Mouse (Mus musculus) forebrain, postnatal 0 days (tissue): Measurements from ENCODE around the gene Gm6588. TPM values are rescaled to one million over a fixed set of nuclear protein-coding genes. Genes with fewer than 3 reads are reported as not detected.

Experiments
- ATAC-seq: fragments of 200-750 bp; cut with Nextera tagmentation; 2 replicates; pipeline ENCODE4 v1.8.0; 2017; ENCODE audit warnings: mild to moderate bottlenecking, moderate library complexity
- DNase-seq: peaks from one replicate; pipeline ENCODE4 v3.0.0-alpha.2; 2015
- H3K27ac ChIP-seq: fragments of 300-500 bp; sonication (generic); 2 replicates; pipeline ENCODE4 v1.5.1; 2014; ENCODE audit warnings: low read depth, mild to moderate bottlenecking, antibody characterized with exemption, low read length, moderate library complexity, mixed read lengths
- H3K27me3 ChIP-seq: fragments of 300-500 bp; sonication (generic); 2 replicates; pipeline ENCODE4 v1.6.1; 2014; ENCODE audit warnings: mild to moderate bottlenecking, low read length, mixed read lengths; ENCODE audit not compliant: insufficient read depth
- H3K36me3 ChIP-seq: fragments of 300-500 bp; sonication (generic); 2 replicates; pipeline ENCODE4 v1.6.1; 2014; ENCODE audit warnings: mild to moderate bottlenecking, moderate library complexity; ENCODE audit not compliant: insufficient read depth
- H3K4me1 ChIP-seq: fragments of 300-500 bp; sonication (generic); 2 replicates; pipeline ENCODE4 v1.6.1; 2014; ENCODE audit warnings: antibody characterized with exemption; ENCODE audit not compliant: insufficient read depth
- H3K4me2 ChIP-seq: fragments of 300-500 bp; sonication (generic); 2 replicates; pipeline ENCODE4 v1.6.1; 2014; ENCODE audit warnings: low read depth, mild to moderate bottlenecking, moderate library complexity
- H3K4me3 ChIP-seq: fragments of 300-500 bp; sonication (generic); 2 replicates; pipeline ENCODE4 v1.5.1; 2014; ENCODE audit warnings: low read depth, low read length, mixed read lengths
- H3K9ac ChIP-seq: fragments of 300-500 bp; sonication (generic); 2 replicates; pipeline ENCODE4 v1.6.1; 2014; ENCODE audit warnings: mild to moderate bottlenecking
- H3K9me3 ChIP-seq: fragments of 300-500 bp; sonication (generic); 2 replicates; pipeline ENCODE4 v1.6.1; 2016; ENCODE audit warnings: low read length
- CTCF ChIP-seq: sonication (generic); IDR thresholded peaks from 2 replicates; pipeline ENCODE4 v1.5.1; 2016; ENCODE audit warnings: antibody characterized with exemption, control low read depth, low read depth
- WGBS: fragments of 180-500 bp; shearing (Covaris S2); extraction: QIAGEN DNeasy Blood & Tissue Kit; methylation state at CpG from one replicate; pipeline ENCODE4 v1.1.7; 2014; 5-methylcytosine and 5-hydroxymethylcytosine counted together
- polyA plus RNA-seq: library from polyadenylated mRNA; unstranded; fragments of >200 nt; fragmentation: Nextera tagmentation; extraction: Ambion mirVana; gene quantifications from 2 replicates; pipeline ENCODE4 v1.2.1, GENCODE M21; 2015
- total RNA-seq: library from RNA; depleted of rRNA; stranded (reverse); fragments of >200 nt; gene quantifications from 2 replicates; pipeline ENCODE4 v1.2.3, GENCODE M21; 2014

The Gm6588 gene
- total and polyA plus RNA-seq, 2 experiments from 2014 or later, result 0.11 TPM; not detected in 1

DNA sequence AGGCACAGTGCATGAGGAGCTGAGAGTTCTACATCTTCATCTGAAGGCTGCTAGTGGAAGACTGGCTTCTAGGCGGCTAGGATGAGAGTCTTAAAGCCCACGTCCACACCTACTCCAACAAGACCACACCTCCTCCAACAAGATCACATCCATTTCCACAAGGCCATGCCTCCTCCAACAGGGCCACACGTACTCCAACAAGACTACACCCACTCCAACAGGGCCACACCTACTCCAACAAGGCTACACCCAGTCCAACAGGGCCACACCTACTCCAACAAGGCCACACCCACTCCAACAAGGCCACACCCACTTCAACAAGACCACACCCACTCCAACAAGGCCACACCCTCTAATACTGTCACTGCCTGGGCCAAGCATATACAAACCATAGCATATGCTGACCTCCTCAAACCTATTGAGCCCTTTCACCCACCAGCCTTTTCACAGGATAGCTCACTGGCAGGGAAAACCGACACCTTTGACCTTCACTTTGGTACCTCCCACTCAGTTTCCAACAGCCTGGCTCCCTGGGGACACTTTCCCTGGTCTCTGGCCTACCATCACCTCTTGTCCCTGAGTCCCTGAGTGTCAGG is 19.9 kb downstream of the Gm6588 start:
- DNase-seq, result no peak
- no peak for TF ChIP-seq CTCF
- Histone ChIP-seq H3K9ac (no peak overlapping the region), H3K27me3 (no peaks in the 10 kb centered on the region), H3K4me3 (no peak overlapping the region), H3K4me1 (no peaks in the 10 kb centered on the region), H3K27ac (no peak overlapping the region), H3K4me2 (no peak overlapping the region), H3K9me3 (no peaks in the 10 kb centered on the region), H3K36me3 (peaks cover 22% of the 10 kb centered on the region; the same call in 1 of the 2 replicates)
- WGBS, result 84% methylated on average over 4 of the region's 4 CpGs
- no peak for ATAC-seq

DNA sequence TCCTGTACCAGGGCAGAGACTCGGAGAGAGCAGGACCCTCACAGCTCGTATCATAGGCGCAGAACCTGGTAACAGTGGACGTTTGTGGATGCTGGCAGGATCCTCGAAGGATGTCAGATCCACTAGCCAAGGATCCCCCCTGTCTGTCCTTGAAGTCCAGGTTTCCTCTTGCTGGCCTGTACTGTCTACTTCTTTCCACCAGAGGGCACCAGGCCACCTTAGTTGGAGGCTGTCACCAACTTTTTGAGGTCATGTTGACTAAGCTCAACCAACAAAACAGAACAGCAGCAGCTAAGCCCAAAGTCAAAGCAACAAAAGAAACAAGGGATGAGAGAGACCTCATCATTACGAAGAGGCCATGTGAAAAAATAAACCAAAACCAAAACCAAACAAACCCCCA is 20.9 kb downstream of the Gm6588 start:
- Histone ChIP-seq H3K36me3 (peaks cover 19% of the 10 kb centered on the region; the same call in 1 of the 2 replicates), H3K27me3 (no peaks in the 10 kb centered on the region), H3K27ac (no peak overlapping the region), H3K9ac (no peak overlapping the region), H3K4me2 (no peak overlapping the region), H3K4me3 (no peak overlapping the region), H3K9me3 (no peaks in the 10 kb centered on the region), H3K4me1 (no peaks in the 10 kb centered on the region)
- DNase-seq, result peak; percentile 75
- TF ChIP-seq CTCF, result peak; percentile 87
- ATAC-seq, result no peak
- WGBS, result 73% methylated on average over 6 of the region's 6 CpGs

DNA sequence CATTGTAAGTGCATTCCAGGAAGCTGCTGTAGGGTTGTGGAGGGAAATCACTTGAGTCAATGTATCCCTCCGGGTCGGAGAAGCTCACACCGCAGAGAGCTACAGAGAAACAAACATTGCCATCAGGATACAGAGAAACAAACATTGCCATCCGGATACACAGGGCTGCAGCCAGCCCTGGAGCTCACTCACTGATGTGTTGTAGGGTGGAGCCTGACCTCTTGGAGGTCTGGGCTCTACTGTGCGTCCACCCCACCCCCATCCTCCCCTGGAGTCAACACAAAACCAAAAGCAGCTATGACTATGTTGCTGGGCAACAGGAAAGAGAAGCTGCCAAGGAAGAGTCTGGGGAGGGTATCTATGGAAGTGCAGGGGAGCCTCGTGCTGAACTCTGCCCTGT is 24.2 kb downstream of the Gm6588 start:
- Histone ChIP-seq H3K9ac (no peak overlapping the region), H3K4me2 (no peak overlapping the region)

DNA sequence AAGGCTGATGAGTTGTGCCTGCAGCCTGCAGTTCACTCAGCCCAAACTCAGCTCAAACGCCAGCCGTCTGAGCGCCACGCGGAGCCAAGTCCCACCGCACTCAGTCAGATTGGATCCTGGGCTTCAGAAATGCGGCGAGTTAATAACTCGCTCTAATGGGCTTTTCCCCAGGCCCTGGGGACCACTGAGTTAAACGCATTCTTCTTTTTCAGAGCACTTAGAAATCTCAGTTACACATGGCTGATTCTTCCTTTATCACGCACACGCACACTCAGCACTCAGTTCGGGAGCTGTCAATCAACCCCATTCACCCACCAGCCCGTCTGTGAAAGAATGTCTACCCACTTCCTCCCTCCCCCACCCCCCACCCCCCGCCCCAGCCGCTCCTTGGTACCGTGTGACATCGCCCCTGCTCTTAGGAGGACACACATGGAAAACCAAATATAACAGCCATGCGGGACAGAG is 32.8 kb downstream of the Gm6588 start:
- Histone ChIP-seq H3K4me2 (peak overlapping the region; percentile 26), H3K27me3 (no peaks in the 10 kb centered on the region), H3K4me1 (peaks cover 15% of the 10 kb centered on the region), H3K9me3 (no peaks in the 10 kb centered on the region), H3K9ac (peak overlapping the region; percentile 19; the same call in 1 of the 2 replicates), H3K36me3 (no peaks in the 10 kb centered on the region), H3K27ac (peak overlapping the region; percentile 58; the same call in 1 of the 2 replicates), H3K4me3 (no peak overlapping the region)
- DNase-seq (peak; percentile 53), ATAC-seq (peak; percentile 82)
- WGBS, result 6% methylated on average over 19 of the region's 19 CpGs
- TF ChIP-seq CTCF, result no peak

More for the DNA sequence above, 24.2 kb downstream of the Gm6588 start:
- no peak for DNase-seq
- no peak for TF ChIP-seq CTCF
- H3K27me3 ChIP-seq, result no peaks in the 10 kb centered on the region
- no peak for ATAC-seq
- no peaks in the 10 kb centered on the region for H3K4me1 ChIP-seq
- WGBS, result 52% methylated on average over 6 of the region's 6 CpGs
- H3K9me3 ChIP-seq, result no peaks in the 10 kb centered on the region
- H3K4me3 ChIP-seq, result no peak overlapping the region
- peaks cover 16% of the 10 kb centered on the region; the same call in 1 of the 2 replicates for H3K36me3 ChIP-seq
- H3K27ac ChIP-seq, result no peak overlapping the region

DNA sequence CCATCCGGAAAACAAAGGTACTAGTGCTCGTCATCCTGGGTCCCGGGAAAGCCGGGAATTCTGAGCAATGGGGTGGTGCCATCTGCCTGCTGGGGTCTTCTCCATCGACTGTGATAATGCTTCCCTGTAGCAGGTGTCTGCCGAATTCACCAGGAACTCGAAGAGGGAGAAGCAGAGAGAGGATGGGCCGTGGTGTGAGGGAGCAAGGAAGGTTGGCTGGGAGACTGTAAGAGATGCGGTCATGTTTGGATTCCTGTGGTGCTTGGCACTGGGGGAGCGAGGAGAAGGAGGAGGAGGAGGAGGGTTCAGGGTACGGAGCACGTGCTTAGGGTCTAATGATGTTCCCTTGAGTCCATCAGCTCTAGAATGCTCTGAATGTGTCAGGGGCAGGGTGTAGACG is 33.3 kb downstream of the Gm6588 start:
- no peak for TF ChIP-seq CTCF
- Histone ChIP-seq H3K4me1 (peaks cover 15% of the 10 kb centered on the region), H3K36me3 (no peaks in the 10 kb centered on the region), H3K9ac (peak overlapping the region; percentile 19; the same call in 1 of the 2 replicates), H3K27ac (no peak overlapping the region), H3K4me2 (peak overlapping the region; percentile 26), H3K27me3 (no peaks in the 10 kb centered on the region), H3K9me3 (no peaks in the 10 kb centered on the region), H3K4me3 (no peak overlapping the region)
- DNase-seq, result no peak
- ATAC-seq, result peak; percentile 17; the same call in 1 of the 2 replicates
- WGBS, result 28% methylated on average over 13 of the region's 13 CpGs

DNA sequence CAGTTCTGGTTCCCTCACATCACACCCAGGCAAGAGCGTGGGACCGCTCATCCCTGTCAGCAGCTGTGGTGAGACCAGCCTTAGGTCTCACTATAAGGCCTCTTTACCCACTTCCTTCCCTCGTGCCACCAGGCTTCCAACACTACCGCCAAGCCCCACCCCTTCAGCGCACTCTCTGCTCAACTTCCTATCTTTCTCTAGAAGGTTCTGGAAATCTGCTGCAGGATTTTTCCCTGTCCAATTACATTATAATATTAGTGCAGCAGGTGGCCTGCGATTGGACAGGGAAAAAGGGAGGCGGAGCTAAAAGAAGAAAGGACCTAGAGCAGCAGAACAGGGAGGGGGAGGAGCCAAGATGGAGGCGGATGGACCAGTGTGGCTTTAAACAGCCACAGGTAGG is 33.8 kb downstream of the Gm6588 start:
- TF ChIP-seq CTCF, result no peak
- Histone ChIP-seq H3K36me3 (no peaks in the 10 kb centered on the region), H3K4me3 (no peak overlapping the region), H3K4me2 (no peak overlapping the region), H3K9me3 (no peaks in the 10 kb centered on the region), H3K4me1 (peaks cover 15% of the 10 kb centered on the region), H3K27ac (no peak overlapping the region), H3K27me3 (no peaks in the 10 kb centered on the region), H3K9ac (no peak overlapping the region)
- 88% methylated on average over 8 of the region's 8 CpGs for WGBS
- no peak for ATAC-seq
- DNase-seq, result no peak

DNA sequence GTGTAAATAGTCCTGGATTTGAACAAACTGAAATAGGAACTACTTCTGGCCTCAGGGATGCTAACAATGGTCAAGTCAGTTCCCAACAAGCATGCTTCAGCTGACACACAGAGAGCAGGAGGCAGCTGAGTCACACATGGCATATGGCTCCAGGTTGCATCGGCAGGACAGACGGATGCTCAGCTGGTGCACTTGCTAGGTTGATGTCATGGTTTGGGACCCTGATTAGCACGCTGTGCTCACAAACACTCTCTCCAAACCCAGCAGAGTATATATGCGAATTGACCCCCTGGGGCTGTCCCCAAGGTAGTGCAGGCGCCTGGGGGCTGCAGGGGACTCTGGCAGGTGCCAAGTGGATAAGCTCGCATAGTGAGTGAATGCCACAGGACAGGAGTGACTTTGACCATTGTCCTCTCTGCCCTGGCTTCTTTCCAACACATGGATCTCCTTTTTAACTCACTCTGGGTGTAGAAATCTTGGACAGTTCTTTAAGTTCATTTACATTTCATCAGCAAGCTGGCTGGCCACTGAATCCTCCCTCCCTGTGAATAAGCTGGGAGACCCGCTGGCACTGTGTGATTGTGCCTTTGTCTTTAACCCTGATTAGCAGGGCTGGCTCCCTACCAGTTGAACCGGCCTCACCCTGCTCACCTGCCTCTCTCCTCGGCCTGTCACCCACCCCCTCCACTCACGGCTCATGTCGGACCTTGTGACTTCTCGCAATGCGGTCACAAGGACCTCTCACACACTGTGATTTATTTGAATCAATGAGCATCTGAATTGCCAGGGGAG is 35.9 kb downstream of the Gm6588 start:
- Histone ChIP-seq H3K4me3 (no peak overlapping the region), H3K4me1 (peaks cover 15% of the 10 kb centered on the region), H3K9me3 (no peaks in the 10 kb centered on the region), H3K9ac (peak overlapping the region; percentile 18; the same call in 1 of the 2 replicates), H3K36me3 (no peaks in the 10 kb centered on the region), H3K27ac (no peak overlapping the region), H3K27me3 (no peaks in the 10 kb centered on the region), H3K4me2 (no peak overlapping the region)
- no peak for ATAC-seq
- 9% methylated on average over 13 of the region's 13 CpGs for WGBS
- DNase-seq, result no peak
- TF ChIP-seq CTCF, result no peak
